Mouse (Mus musculus): ENCODE results near the gene Slc35e3. TPM values are rescaled to one million over a fixed set of nuclear protein-coding genes. Genes with fewer than 3 reads are reported as not detected.

Slc35e3 gene
- polyA plus RNA-seq, 1 experiment from 2014 or later: 19.4 TPM

DNA sequence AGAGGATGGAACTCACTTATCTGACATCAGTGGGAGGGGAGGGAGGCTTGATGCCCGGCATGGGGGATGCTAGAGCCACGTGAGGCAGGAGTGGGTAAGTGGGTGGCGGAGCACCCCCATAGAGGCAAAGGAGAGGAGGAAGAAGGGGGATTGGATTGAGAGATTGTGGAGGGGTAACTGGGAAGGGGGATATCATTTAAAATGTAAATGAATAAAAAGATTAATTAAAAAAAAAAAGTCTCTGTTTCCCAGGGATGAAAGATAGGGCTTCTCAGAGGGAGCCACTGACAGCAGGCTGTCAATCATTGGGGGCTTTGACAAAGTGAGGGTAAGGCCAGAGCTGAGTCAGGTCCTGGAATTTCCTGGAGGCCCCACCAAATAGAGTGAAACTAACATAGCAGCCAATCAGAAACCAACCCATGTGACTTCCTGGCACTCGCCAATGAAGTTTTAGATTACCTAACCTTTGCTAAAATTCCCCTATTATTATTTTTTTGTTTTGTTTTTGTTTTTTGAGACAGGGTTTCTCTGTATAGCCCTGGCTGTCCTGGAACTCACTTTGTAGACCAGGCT is 31.2 kb downstream of the Slc35e3 start:
- H3K4me1 ChIP-seq (replicated peaks; ENCODE audit: control insufficient read depth, insufficient read depth): no peaks in the 10 kb centered on the region
- no peak for ATAC-seq (ENCODE audit: low FRiP score, low TSS enrichment)
- no peaks in the 10 kb centered on the region for H3K36me3 ChIP-seq (ENCODE audit: control insufficient read depth, insufficient read depth, low read length)
- H3K4me3 ChIP-seq (ENCODE audit: low read depth, low read length): no peak overlapping the region
- no peaks in the 10 kb centered on the region for H3K27me3 ChIP-seq (ENCODE audit: control insufficient read depth, insufficient read depth, low read length)
- no peak overlapping the region for H3K4me2 ChIP-seq (replicated peaks; ENCODE audit: low read depth)
- DNase-seq (ENCODE audit: low spot score): no peak
- H3K27ac ChIP-seq (replicated peaks): no peak overlapping the region
- H3K9me3 ChIP-seq (ENCODE audit: control insufficient read depth, low read length): no peaks in the 10 kb centered on the region
- H3K9ac ChIP-seq (ENCODE audit: low read length): no peak overlapping the region
- WGBS: 73% methylated on average over 4 of the region's 4 CpGs
- TF ChIP-seq EP300 (optimal IDR thresholded peaks at IDR 0.05): no peak

DNA sequence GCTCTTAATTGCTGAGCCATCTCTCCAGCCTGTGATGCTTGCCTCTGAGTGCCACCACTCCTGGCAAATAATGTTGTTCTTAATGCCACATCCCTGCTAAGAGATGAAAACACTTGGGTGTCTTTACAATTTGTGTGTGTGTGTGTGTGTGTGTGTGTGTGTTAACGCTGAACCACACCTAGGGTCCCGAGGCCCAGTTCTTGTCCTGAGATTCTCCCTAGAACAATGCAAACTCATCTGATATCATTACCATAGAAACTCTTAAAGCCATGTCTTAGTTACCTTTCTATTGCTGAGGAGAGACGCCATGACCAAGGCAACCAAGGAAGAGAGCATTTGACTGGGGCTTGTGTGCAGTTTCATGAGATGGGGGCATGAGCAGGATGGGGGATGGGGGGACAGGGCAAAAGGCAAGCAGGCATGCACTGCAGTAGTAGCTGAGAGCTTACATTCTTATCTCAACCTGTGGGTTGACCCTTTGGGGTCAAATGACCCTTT is 32.1 kb downstream of the Slc35e3 start:
- Histone ChIP-seq H3K4me1 (replicated peaks; ENCODE audit: control insufficient read depth, insufficient read depth) (no peaks in the 10 kb centered on the region), H3K9ac (ENCODE audit: low read length) (no peak overlapping the region)

GRCm38 (mm10) chr10:117713466-117713865 is 32.7 kb downstream of the Slc35e3 start:
- Histone ChIP-seq H3K27me3 (ENCODE audit: control insufficient read depth, insufficient read depth, low read length) (no peaks in the 10 kb centered on the region), H3K27ac (replicated peaks) (no peak overlapping the region), H3K4me1 (replicated peaks; ENCODE audit: control insufficient read depth, insufficient read depth) (no peaks in the 10 kb centered on the region), H3K4me3 (ENCODE audit: low read depth, low read length) (no peak overlapping the region), H3K9ac (ENCODE audit: low read length) (no peak overlapping the region), H3K36me3 (ENCODE audit: control insufficient read depth, insufficient read depth, low read length) (no peaks in the 10 kb centered on the region), H3K4me2 (replicated peaks; ENCODE audit: low read depth) (no peak overlapping the region), H3K9me3 (ENCODE audit: control insufficient read depth, low read length) (no peaks in the 10 kb centered on the region)
- ATAC-seq (ENCODE audit: low FRiP score, low TSS enrichment) (no peak), DNase-seq (ENCODE audit: low spot score) (no peak)
- WGBS: 88% methylated on average over 8 of the region's 8 CpGs
- no peak for TF ChIP-seq CTCF (IDR thresholded peaks at IDR 0.05; ENCODE audit: low read depth)
- no peak for TF ChIP-seq EP300 (optimal IDR thresholded peaks at IDR 0.05)

More for the DNA sequence above, 32.1 kb downstream of the Slc35e3 start:
- WGBS: 82% methylated on average over 3 of the region's 3 CpGs
- no peak for DNase-seq (ENCODE audit: low spot score)
- no peak overlapping the region for H3K27ac ChIP-seq (replicated peaks)
- H3K9me3 ChIP-seq (ENCODE audit: control insufficient read depth, low read length): no peaks in the 10 kb centered on the region
- no peaks in the 10 kb centered on the region for H3K27me3 ChIP-seq (ENCODE audit: control insufficient read depth, insufficient read depth, low read length)
- H3K4me2 ChIP-seq (replicated peaks; ENCODE audit: low read depth): no peak overlapping the region
- TF ChIP-seq EP300 (optimal IDR thresholded peaks at IDR 0.05) (no peak), CTCF (IDR thresholded peaks at IDR 0.05; ENCODE audit: low read depth) (no peak)
- no peak overlapping the region for H3K4me3 ChIP-seq (ENCODE audit: low read depth, low read length)
- no peak for ATAC-seq (ENCODE audit: low FRiP score, low TSS enrichment)
- H3K36me3 ChIP-seq (ENCODE audit: control insufficient read depth, insufficient read depth, low read length): no peaks in the 10 kb centered on the region

GRCm38 (mm10) chr10:117712871-117713270 is 33.3 kb downstream of the Slc35e3 start:
- no peak for DNase-seq (ENCODE audit: low spot score)
- Histone ChIP-seq H3K9me3 (ENCODE audit: control insufficient read depth, low read length) (no peaks in the 10 kb centered on the region), H3K4me1 (replicated peaks; ENCODE audit: control insufficient read depth, insufficient read depth) (no peaks in the 10 kb centered on the region), H3K27me3 (ENCODE audit: control insufficient read depth, insufficient read depth, low read length) (no peaks in the 10 kb centered on the region), H3K4me2 (replicated peaks; ENCODE audit: low read depth) (no peak overlapping the region), H3K27ac (replicated peaks) (no peak overlapping the region), H3K4me3 (ENCODE audit: low read depth, low read length) (no peak overlapping the region), H3K9ac (ENCODE audit: low read length) (no peak overlapping the region), H3K36me3 (ENCODE audit: control insufficient read depth, insufficient read depth, low read length) (no peaks in the 10 kb centered on the region)
- TF ChIP-seq CTCF (IDR thresholded peaks at IDR 0.05; ENCODE audit: low read depth) (no peak), EP300 (optimal IDR thresholded peaks at IDR 0.05) (no peak)
- ATAC-seq (ENCODE audit: low FRiP score, low TSS enrichment): no peak
- 86% methylated on average over 9 of the region's 9 CpGs for WGBS

DNA sequence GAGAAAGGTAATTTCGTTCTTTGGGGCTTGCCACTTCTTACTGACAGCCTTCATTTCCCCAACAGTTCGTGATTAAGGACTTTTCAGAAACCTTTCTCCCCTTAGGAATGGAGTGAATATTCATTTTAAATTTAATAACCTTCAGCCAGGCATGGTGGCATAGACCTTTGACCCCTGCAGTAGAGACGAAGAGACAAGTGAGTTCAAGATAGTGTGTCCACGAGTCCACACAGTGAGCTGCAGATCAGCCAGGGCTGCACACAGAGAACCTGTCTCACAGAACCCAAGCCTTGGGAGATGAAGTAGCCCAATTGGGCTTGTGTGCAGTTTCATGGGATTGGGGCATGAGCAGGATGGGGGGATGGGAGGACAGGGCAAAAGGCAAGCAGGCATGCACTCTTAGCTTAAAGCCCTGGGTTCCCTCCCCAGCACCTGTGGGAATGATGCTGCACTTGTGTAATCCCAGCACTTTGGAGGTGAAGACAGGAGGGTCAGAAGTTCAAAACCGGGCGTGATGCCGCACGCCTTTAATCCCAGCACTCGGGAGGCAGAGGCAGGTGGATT is 33.9 kb downstream of the Slc35e3 start:
- H3K4me1 ChIP-seq (replicated peaks; ENCODE audit: control insufficient read depth, insufficient read depth): no peaks in the 10 kb centered on the region
- H3K4me3 ChIP-seq (ENCODE audit: low read depth, low read length): no peak overlapping the region
- no peaks in the 10 kb centered on the region for H3K9me3 ChIP-seq (ENCODE audit: control insufficient read depth, low read length)
- no peaks in the 10 kb centered on the region for H3K27me3 ChIP-seq (ENCODE audit: control insufficient read depth, insufficient read depth, low read length)
- DNase-seq (ENCODE audit: low spot score) (no peak), ATAC-seq (ENCODE audit: low FRiP score, low TSS enrichment) (no peak)
- no peak overlapping the region for H3K9ac ChIP-seq (ENCODE audit: low read length)
- no peaks in the 10 kb centered on the region for H3K36me3 ChIP-seq (ENCODE audit: control insufficient read depth, insufficient read depth, low read length)
- H3K4me2 ChIP-seq (replicated peaks; ENCODE audit: low read depth): no peak overlapping the region
- TF ChIP-seq CTCF (IDR thresholded peaks at IDR 0.05; ENCODE audit: low read depth) (no peak), EP300 (optimal IDR thresholded peaks at IDR 0.05) (no peak)
- 0 out of 2 replicates have a peak overlapping the region, but pooled peaks have one; percentile 99 for H3K27ac ChIP-seq (replicated peaks)
- WGBS: 89% methylated on average over 9 of the region's 9 CpGs

DNA sequence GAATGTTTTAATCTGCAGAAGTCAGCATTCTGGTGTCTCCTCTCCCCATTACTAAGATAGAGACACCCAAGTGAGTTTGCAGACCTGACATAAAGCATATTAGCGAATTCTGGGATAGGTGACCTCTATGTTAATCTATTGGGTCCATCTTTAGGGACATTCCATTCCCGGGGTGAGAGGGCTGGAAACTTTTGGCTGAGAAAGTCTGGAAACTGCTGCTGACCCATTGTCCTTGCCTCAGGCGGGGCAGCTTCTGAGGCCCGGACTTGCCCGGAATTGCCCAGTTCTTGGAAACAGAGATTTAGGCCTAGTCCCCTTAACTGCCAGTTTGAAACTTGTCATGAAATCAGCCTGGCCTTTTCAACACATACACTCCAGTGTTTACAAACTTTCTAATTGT is 34.8 kb downstream of the Slc35e3 start:
- Histone ChIP-seq H3K36me3 (ENCODE audit: control insufficient read depth, insufficient read depth, low read length) (peaks cover 5% of the 10 kb centered on the region; the same call in 1 of the 2 replicates), H3K27me3 (ENCODE audit: control insufficient read depth, insufficient read depth, low read length) (no peaks in the 10 kb centered on the region), H3K27ac (replicated peaks) (peak overlapping the region; percentile 99; the same call in 1 of the 2 replicates), H3K4me1 (replicated peaks; ENCODE audit: control insufficient read depth, insufficient read depth) (no peaks in the 10 kb centered on the region), H3K9ac (ENCODE audit: low read length) (peak overlapping the region; percentile 62), H3K4me3 (ENCODE audit: low read depth, low read length) (peak overlapping the region; percentile 97; the same call in 1 of the 2 replicates), H3K9me3 (ENCODE audit: control insufficient read depth, low read length) (no peaks in the 10 kb centered on the region), H3K4me2 (replicated peaks; ENCODE audit: low read depth) (peak overlapping the region; percentile 64)
- 41% methylated on average over 5 of the region's 5 CpGs for WGBS
- DNase-seq (ENCODE audit: low spot score) (no peak), ATAC-seq (ENCODE audit: low FRiP score, low TSS enrichment) (no peak; the same call in 1 of the 2 replicates)
- no peak for TF ChIP-seq CTCF (IDR thresholded peaks at IDR 0.05; ENCODE audit: low read depth)
- no peak for TF ChIP-seq EP300 (optimal IDR thresholded peaks at IDR 0.05)

All from stomach, postnatal 0 days (tissue).